Mouse (Mus musculus) retina, adult 2 months (tissue): ENCODE data around the gene Lrrc8a.

Experiments
- DNase-seq: peaks from one replicate; pipeline ENCODE4 v3.0.0-alpha.2; 2012; ENCODE audit warnings: low read depth, low spot score

Gene Lrrc8a

GRCm38 (mm10) chr2:30299966-30300365, 62.5 kb downstream of the Lrrc8a start:
- DNase-seq, result no peak

DNA sequence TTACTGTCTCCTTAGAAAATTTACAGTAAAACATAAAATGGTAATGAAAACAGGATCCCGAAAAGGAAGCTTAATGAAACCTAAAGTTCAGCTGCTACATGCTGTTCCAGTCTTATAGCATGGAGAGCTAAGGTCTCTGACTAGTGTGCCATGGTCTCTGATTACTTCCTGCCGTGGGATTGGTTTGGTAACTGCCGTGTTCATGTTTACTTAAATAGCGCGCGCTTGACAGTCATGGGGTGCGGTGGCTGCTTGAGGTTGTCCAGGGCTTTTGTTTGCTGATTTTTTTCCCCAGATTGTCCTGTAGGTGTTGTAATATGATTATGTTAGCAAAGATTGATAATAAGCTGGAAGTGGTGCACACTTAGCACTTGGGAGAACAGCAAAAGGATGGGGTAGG, 68.6 kb downstream of the Lrrc8a start:
- DNase-seq, result no peak

- no peak for DNase-seq
Measured at GRCm38 (mm10) chr2:30309351-30309750, 71.8 kb downstream of the Lrrc8a start.

GRCm38 (mm10) chr2:30311481-30311880, 74.0 kb downstream of the Lrrc8a start:
- no peak for DNase-seq
